Mouse (Mus musculus): Measurements from ENCODE around the gene Pawr.
A peak's percentile ranks its signal among the peaks of the same experiment; 100 is the strongest.

The Pawr gene

DNA sequence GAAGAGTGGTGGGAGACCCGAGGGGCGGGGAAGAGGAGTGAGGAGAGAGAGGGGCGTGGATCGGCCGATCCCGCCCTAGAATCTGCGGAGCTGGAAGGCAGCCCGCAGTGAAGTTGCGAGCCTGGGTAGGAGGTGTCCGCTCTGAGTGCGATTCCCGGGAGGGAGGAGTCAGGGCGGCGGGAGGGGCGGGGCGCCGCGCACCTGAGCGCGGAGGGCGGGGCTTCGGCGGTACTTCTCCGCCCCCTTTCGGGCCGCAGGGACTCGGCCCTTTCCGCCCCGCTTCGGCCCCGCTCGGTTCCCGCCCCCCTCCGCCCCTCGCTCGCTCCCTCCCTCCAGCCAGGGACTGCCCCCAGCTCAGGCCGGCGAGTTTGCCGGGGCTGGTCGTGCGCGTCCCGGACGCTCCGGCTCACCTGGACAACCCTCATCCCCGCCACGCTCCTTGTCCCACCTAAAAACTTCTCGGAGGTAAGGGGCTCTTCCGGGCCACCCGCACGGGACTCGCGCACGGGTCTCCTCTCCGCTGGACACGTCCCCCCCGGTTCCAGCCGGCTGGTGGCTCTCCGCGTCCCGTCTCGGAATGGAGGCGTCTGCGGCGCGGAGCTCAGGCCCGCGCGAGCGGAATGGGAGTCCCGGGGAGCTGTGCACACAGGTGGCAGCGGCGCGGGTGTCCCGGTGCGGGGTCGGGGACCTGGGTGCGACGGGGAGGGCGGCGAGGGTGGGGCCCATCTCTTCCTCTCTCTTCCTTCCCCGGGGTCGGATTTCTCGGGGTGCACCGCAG lies at the start of gene Pawr:
Gene Pawr (plus strand): TSS at position 338 of the 778 bp plus-strand sequence.
- peak; percentile 42 for DNase-seq

DNA sequence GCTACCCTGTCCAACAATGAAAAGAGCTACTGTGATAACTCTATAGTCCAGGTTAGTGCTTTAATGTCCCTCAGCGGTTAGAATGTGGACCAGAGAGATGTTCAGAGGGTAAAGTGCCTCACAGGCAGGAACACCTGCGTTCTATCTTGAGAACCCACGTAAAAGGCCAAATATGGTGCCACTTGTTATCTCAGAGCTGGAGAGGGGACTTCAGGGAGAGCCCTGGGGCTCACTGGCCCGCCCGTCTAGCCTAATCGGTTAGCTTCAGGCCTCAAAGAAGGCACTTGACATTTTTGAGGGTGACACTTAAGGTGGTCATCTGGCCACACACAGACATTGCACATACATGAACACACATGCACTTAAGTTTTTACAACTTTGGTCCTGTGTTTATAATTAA lies 49.6 kb upstream of the Pawr start:
- no peak for DNase-seq

DNA sequence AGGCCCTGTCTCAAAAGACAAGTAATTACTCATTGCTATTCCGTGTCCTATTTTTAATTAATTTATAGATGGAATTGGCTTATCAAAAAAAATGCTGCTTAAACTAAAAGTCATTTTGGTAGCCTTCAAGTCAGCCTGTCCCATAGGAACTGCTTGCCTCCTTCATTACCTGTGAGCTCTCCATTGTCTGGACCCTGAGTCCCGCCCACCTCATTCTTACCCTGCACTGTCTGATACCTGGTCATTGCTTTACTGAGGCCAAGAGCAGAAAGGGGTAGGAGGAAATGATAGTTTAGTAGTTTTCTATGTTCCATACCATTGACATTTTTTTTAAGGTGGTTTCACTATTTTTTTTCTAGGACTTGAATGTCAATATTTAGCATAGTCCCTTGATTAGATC lies 48.5 kb upstream of the Pawr start:
- DNase-seq: no peak

DNA sequence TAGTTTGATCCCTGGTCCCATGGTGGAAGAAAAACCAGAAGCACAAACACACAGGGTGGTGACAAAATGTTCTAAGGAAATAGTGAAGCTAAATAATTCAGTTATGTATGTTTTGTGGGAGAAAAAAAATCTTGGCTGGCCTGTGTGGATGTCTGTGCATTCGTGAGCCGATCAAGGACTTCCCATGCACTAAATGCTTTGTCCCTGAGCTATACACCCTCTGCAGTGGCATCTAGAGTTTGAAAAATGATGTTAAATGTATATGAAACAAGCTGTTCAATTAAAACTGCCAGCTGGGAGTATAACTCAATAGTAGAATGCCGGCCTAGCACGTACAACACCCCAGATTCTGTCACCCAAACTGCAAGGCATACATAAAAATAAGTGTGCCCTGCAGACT lies 48.1 kb upstream of the Pawr start:
- no peak for DNase-seq

DNA sequence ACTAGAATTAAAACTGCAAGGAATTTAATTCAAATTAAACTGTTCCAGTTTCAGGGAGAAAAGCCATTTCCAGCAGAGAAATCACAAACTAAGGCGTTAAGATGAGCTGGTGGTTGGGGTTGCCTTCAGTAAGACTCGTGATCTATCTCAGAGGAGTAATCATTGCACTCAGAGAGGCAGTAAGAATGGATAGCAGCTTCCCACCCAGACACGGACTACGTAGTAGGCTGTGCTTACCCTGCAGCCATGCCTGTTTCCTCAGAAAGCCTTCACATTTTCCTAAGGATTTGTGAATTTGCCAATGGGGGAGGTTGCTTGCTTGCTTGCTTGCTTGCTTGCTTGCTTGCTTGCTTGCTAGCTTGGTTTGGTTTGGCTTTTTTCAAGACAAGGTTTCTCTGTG lies 47.5 kb upstream of the Pawr start:
- no peak for DNase-seq

DNA sequence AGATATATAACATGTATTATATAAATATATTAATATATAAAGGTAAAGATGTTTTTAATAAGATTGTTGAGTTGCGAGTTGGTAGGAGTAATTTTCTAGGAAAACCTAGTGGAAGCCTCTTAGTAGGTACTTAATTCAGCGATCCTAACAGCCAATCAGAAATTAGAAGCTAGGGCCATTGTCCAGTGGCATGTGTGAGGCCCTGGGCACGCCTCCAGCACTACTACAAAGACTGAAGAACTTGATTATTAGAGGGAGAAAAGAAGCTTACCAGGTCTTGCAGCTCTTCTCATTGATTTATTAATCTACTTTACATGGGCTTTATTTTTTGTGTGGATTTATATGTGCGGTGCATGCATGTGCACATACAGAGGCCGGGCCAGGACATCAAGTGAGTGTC lies 46.9 kb upstream of the Pawr start:
- DNase-seq: no peak

DNA sequence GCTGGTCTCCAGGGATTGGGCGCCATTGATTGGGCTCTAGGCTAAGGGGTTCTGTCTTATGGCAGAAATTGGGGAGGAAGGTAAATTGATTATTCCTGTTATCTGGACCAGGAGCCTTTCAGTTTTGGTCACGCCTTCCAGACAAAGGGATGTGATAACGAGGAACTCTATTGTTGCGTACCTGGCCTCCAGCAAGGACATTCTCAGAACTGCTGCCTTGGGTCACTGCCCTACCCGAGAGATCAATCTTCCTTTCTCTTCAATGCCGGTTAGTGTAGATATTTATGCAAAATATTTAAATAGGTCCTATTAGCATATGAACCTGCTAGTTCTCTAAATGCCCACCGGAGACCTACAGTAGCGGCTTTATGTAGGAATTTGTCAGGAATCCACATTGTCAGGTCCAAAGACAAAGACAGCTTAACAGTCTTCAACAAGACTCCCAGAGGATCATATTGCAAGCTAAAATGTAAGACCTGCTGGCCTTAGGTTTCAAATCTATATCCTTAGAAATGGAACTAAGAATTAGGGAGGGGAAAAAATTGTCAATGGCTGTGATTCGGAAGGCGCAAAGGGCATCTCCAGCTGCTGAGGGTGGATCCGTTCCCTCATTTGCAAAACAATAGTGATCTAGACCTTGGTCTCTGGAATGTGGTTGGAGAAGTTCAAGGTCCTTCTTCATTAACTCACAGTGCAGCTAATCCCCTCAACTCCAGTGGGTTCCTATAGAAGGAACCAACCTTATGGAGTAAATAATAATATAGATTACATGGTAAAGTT lies 45.1 kb upstream of the Pawr start:
- DNase-seq: no peak

DNA sequence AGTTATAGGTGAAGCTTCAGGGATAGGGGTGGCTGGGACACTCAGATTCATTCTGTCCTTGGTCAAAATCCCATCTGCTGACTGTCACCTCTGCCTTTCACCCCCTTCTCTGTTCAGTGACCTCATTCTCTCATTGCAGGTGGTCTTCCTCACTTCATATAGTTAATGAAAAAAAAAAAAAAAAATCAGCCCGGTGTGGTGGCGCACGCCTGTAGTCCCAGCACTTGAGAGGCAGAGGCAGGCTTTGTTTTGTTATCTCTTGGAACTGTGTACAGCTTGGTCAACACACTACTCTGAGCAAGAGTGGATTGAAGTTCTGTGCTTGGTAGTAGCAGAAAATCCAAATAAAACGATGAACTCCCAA lies 44.5 kb upstream of the Pawr start:
- no peak for DNase-seq

DNA sequence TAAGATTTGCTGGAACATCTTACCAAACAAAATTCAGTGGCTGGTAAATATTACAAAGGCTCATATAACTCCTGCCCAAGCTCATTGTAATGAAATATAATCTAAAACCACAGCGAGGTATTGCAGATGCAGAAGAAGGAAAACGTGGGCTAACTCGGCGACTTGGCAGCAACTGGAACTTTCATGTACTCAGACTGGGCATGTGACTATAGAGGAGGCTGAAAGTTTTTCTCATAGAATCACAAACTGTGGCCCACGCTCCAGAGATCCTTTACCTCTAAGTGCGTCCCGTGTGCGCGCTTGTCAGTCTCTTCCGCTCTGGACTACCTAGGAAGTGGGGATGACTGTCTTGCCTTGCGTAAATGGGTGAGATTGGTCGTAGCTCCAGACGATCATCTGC lies 41.9 kb upstream of the Pawr start:
- DNase-seq: peak; percentile 26

DNA sequence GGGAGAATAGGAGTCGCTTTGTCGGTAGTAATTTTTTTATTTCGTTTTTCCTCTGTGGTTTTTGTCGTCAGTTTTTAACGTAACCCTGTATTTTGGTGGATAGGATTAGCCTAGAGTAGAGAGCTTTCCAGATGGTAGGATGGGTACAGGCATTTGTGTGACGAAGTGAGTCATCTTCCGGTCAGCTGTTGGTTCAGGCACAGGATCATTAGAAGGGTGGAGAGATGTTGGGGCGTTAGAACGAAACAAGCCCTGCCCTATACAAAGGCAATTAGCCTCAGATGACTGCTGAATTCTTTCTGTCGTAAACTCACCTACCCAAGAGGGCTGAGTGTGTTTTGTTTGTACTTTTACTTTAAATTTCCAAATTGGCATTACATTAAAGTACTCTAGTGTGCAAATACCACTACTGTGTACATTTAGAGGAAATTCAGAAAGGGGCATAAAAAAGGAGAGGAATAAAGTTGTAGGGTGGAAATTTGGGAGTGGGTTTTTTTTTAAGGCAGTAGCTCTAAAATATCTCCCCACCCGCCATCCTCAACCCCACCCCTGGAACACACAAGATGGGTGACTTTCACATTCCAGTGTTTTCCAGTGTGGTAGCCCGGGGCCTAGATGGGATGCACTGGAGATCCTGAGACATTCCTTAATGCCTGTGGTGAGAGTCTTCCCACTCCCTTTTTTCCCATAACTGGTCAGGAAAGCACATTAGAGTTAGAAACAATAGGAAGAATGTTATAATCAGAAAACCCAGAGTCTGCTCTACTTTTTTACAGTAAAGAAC lies 40.0 kb upstream of the Pawr start:
- no peak for DNase-seq

DNA sequence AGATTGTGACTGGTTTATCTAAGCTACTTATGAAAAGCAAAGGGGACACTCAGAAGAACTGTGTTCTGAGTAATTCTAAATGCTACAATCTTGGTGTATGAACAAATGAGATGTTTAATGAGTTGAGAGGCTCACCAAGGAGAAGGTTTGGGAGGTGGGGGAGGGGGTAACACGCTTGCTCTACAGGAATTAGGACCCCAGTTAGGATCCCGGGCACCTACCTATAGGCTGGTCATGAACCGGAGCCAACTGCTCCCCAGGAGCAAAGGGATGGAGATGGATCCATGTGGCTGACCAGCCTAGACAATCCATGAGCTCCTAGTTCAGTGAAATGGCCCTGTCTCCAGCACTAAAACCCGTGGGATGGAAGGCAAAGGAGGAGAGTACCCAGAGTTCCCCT lies 39.3 kb upstream of the Pawr start:
- no peak for DNase-seq

DNA sequence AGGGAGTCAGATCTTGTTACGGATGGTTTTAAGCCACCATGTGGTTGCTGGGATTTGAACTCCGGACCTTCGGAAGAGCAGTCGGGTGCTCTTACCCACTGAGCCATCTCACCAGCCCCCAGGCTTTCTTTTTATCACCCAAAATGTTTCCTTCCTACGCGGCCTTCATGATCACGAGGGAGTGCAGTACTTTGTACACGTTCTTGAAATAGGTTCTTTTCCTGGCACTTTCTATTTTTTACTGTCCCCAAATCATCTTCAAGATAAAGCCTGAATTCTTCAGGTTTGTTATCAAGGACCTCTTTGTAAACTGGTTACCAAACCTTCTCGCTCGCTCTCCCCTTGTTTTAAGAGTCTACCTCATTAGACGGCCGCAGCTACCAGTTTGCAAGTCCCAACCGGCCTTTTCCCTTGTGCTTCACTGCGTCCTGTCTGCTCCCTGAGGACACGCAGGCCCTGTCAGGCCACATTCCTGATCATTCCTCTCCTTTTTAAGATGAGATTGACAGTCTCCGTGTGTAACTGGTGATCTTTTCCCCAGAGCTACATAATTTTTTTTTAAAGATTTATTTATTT lies 38.2 kb upstream of the Pawr start:
- no peak for DNase-seq

DNA sequence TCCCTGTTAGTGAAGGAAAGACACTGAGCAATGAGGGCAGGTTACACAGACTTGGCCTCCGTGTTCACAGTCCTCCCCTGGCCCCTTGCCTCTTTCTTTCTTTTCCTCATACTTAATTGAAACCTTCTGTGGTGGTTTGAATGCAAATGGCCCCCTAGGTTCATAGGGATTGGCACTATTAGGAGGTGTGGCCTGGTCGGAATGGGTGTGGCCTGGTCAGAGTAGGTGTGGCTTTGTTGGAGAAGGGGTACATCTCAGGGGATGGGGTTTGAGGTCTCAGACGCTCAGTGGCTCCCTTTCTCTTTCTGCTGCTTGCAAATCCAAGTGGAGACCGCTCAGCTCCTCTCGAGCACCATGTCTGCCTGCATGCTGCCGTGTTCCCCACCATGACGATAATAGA lies 37.2 kb upstream of the Pawr start:
- no peak for DNase-seq

DNA sequence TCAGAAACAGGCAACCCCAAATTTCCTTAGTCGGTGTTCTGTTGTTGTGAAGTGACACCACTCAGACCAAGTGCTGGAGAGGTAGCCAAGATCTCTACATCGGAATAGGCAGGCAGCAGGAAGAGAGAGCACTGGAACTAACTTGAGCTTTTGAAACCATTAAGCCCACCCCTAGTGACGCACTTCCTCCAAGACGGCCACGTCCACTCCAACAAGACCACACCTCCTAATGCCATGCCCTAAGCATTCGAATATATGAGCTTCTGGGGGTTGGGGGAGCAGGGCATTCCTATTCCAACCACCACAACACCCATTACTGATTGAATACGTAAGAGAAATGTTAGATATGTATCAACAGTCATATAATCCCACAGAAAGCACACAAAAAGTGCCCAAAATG lies 35.5 kb upstream of the Pawr start:
- DNase-seq: no peak

DNA sequence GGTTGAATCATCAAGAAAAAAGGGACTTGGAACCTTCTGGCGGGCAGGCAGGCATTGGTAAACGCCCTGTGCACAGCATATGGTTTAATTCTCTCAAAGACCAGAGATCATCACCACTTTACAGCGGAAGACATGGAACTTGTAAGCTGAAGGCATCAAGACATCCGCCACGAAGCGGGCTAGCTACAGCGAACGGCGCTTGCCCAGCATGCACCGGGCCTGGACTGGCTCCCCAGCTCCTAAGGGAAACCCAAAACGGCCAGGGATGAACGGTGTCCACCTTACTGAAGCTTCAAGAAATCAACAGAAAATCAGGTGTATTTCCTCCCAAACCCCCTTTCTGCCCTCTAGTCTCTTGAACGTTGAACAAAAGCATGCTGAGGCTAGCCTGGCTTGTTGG lies 33.7 kb upstream of the Pawr start:
- DNase-seq: no peak

DNA sequence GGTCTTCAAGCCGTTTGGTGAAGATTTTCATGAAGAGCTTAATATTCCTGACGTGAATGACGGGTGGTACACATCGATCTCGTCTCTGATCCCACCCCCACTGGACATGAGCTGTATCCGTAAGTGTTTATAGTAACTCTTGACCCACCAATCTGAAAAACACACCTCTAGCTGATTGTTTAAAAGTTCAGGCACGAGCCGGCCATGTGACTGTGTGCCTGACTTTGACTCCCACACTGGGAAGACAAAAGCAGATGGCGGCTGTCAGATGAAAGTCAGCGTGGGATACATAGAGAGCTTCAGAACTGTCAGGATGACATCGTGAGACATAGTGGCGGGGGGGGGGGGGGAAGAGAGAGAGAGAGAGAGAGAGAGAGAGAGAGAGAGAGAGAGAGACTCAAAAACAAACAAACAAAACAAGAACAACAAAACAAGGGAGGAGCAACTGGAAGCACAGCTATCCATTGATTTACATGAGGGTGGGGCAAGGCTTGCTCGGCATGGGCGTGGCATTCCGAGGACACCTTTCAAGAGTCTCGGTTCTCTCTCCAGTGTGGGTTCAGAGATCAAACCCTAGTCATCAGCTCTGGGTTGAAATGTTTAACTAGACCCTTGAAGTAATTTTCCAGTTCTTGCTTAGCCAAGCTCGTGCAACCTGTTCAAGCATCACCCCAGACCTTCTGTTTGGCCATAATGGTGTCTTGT lies 32.9 kb upstream of the Pawr start:
- DNase-seq: no peak

DNA sequence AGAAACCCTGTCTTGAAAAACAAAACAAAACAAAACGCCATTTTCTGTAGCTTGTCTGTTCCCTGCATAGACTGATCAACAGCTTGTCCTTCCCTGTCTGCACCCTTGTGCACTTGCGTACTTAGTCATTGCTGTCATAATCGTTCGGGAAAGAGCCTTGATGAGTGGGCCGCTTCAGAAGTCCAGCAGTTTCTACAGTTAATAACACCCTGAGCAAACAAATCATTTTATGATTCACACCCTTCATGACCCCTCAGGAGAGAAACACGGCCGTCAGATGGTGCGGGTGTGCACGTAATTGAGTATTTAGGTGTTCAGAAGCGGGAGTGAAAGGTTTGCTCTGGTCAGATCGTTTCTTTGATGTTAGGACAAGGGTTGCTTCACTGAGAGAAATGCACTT lies 32.1 kb upstream of the Pawr start:
- DNase-seq: no peak

DNA sequence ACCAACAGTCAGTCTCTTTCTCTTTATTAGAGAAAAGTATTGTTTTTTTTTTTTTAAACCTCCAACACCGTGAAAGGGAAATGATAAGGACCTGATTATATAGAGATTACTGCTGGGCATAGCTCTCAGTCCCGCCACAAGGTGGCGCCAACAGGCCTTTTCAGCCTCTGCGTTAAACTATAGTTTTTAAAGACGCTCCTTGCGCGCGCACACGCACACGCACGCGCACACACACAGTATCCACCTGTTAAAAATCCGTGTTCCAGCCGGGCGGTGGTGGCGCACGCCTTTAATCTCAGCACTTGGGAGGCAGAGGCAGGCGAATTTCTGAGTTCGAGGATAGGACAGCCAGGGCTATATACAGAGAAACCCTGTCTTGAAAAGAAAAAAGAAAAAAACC lies 31.1 kb upstream of the Pawr start:
- DNase-seq: peak; percentile 73

DNA sequence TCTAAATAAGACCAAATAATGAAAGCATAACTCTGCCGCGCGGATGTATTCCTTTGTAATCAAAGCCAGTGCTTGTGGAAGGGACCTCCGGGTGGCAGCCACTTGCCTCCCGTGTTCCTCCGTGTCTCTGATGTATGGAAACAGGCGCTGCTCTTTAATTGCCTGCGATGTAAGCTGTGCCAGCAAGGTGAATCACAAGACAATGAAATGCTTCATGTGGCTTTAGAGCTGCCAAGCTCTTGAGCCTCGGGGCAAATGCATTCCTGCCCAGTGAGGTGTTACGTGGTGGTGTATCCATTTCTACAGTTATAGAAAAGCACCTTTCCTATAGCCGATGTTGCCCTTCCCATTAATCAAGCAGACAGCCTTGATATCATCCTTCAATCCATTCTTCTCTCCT lies 24.1 kb upstream of the Pawr start:
- DNase-seq: no peak

DNA sequence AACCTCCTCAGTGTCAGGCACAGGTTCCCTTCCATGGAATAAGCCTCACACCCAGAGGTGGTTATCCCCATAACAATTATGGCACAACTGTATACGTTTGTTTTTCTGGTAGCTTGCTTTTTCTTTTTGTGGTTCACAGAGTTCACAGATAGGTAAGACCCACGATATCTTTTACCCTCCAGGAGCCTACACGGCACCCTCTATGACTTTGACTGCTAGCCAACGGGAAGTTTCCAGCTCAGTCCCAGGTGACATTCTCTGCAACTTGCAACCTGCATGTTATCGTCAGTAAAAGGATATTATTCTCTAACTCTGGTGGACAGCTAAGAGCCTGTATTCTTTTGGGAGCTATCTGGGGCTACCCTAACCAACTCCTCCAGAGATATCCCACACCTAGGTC lies 21.7 kb upstream of the Pawr start:
- no peak for DNase-seq

DNA sequence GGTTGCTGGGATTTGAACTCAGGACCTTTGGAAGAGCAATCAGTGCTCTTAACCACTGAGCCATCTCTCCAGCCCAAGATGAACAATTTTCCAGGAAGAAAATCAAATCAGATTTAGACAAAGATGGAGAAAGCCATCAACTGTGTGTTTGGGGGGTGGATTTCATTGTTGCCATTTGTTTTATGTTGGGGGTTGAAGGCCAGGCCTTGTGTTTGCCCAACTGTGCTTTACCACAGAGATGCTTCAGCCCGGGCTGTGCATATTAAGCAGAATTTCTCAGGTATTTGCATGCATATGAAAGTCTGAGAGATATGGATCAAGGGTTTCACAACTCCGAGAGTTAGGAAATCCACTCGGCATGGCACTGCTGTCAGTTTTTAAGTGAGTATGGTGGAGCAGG lies 20.5 kb upstream of the Pawr start:
- no peak for DNase-seq

DNA sequence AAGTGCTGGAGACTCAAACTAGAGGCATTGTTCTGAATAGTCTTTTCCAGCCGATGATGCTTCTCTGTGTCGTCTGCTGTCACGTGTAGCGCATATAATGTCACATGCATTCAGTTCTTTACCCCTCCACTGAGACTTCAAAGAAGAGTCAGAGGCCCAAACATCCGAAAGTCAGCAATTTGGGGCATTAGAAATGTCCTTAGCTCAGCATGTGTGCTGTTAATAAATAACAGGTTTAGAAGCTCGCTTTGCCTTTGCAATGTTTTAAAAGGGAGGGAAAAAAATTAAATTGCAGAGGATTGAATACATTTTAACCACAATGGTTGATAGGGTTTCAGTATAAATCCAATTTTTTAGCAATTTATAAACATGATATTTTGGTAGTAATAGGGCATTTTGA lies 18.1 kb upstream of the Pawr start:
- no peak for DNase-seq

DNA sequence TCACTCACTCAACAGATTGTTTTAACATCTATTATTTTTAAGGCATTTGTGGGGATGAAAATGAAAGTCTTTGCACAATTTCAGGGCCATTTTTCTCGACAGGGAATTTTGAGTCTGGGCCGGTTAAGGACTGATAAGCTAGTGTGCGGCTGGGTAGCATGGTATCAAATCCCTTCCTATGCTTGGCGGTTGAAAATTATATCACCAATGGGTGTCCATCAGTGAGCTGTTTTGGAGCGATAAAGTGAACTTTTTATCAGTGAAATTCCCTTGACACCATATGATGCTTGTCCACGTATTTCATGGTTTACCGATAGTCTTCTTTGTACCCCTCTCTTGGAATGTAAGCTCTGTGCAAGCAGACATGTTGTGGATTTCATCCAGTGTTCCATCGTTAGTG lies 17.5 kb upstream of the Pawr start:
- DNase-seq: no peak
